Mouse (Mus musculus) liver, postnatal 0 days (tissue): ENCODE measurements around the gene Izumo1. TPM values are rescaled to one million over a fixed set of nuclear protein-coding genes. Genes with fewer than 3 reads are reported as not detected.

ENCODE experiments used
- ATAC-seq: fragments of 200-750 bp; cut with Nextera tagmentation; 2 replicates; pipeline ENCODE4 v1.8.0; 2017; ENCODE audit warnings: mild to moderate bottlenecking, moderate library complexity
- DNase-seq: peaks from one replicate; pipeline ENCODE4 v3.0.0-alpha.2; 2016
- H3K27ac ChIP-seq: fragments of 300-500 bp; sonication (generic); 2 replicates; pipeline ENCODE4 v1.5.1; 2014; ENCODE audit warnings: antibody characterized with exemption, moderate library complexity, mild to moderate bottlenecking, low read depth
- H3K27me3 ChIP-seq: fragments of 300-500 bp; sonication (generic); 2 replicates; pipeline ENCODE4 v1.6.1; 2014; ENCODE audit warnings: low read length, control low read depth, mixed read lengths; ENCODE audit not compliant: insufficient read depth
- H3K36me3 ChIP-seq: fragments of 300-500 bp; sonication (generic); replicated peaks from 2 replicates; pipeline ENCODE4 v1.6.1; 2014; ENCODE audit warnings: mild to moderate bottlenecking, control low read depth, low read length, moderate library complexity, mixed read lengths; ENCODE audit not compliant: insufficient read depth
- H3K4me1 ChIP-seq: fragments of 300-500 bp; sonication (generic); 2 replicates; pipeline ENCODE4 v1.6.1; 2014; ENCODE audit warnings: antibody characterized with exemption, mild to moderate bottlenecking, control low read depth; ENCODE audit not compliant: insufficient read depth
- H3K4me2 ChIP-seq: fragments of 300-500 bp; sonication (generic); 2 replicates; pipeline ENCODE4 v1.6.1; 2014; ENCODE audit warnings: low read depth, mild to moderate bottlenecking, low read length, moderate library complexity, mixed read lengths
- H3K4me3 ChIP-seq: fragments of 300-500 bp; sonication (generic); 2 replicates; pipeline ENCODE4 v1.5.1; 2014; ENCODE audit warnings: low read depth, low read length
- H3K9ac ChIP-seq: fragments of 300-500 bp; sonication (generic); replicated peaks from 2 replicates; pipeline ENCODE4 v1.6.1; 2014; ENCODE audit warnings: mild to moderate bottlenecking, moderate library complexity
- H3K9me3 ChIP-seq: fragments of 300-500 bp; sonication (generic); 2 replicates; pipeline ENCODE4 v1.6.1; 2016; ENCODE audit warnings: mild to moderate bottlenecking, control low read depth, low read length, mixed read lengths
- CTCF ChIP-seq: sonication (generic); IDR thresholded peaks from 2 replicates; pipeline ENCODE4 v1.5.1; 2016; ENCODE audit warnings: antibody characterized with exemption, low read depth
- EP300 ChIP-seq: IDR thresholded peaks from 2 replicates; pipeline ENCODE4 v1.6.1; 2016; ENCODE audit warnings: antibody characterized with exemption, low read depth, mild to moderate bottlenecking
- WGBS: fragments of 180-500 bp; shearing (Covaris S2); extraction: QIAGEN DNeasy Blood & Tissue Kit; methylation state at CpG from one replicate; pipeline ENCODE4 v1.1.7; 2014; ENCODE audit not compliant: insufficient replicate concordance; 5-methylcytosine and 5-hydroxymethylcytosine counted together
- polyA plus RNA-seq: library from polyadenylated mRNA; unstranded; fragments of >200 nt; fragmentation: Nextera tagmentation; extraction: Ambion mirVana; gene quantifications from 2 replicates; pipeline ENCODE4 v1.2.1, GENCODE M21; 2015

Izumo1 gene
- polyA plus RNA-seq, 1 experiment from 2014 or later: 0.09 TPM

DNA sequence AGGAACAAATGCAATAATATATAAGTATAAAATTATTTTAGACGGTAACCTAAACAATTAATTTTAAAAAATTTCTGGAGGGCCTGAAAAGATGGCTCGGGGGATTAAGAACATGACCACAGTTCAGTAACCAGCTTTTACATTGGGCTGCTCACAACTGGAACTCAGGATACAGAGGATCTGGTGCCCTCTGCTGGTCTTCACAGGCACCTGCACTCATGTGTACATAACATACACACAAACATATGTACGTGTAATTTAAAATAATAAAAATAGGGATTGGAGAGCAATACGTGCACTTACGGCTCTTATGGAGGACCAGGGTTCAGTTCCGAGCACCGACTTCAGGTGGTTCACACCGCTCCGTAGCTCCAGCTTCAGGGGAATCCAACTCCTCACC lies 47.3 kb downstream of the Izumo1 start:
- Histone ChIP-seq H3K9ac (no peak overlapping the region), H3K36me3 (no peaks in the 10 kb centered on the region), H3K9me3 (no peaks in the 10 kb centered on the region), H3K4me2 (no peak overlapping the region), H3K4me3 (no peak overlapping the region), H3K27ac (no peak overlapping the region), H3K27me3 (no peaks in the 10 kb centered on the region), H3K4me1 (0 out of 2 replicates have a peak, but pooled peaks cover 3% of the 10 kb centered on the region)
- TF ChIP-seq EP300: no peak
- TF ChIP-seq CTCF: peak; percentile 48
- ATAC-seq (no peak), DNase-seq (no peak)
- WGBS: 92% methylated on average over 9 of the region's 9 CpGs

DNA sequence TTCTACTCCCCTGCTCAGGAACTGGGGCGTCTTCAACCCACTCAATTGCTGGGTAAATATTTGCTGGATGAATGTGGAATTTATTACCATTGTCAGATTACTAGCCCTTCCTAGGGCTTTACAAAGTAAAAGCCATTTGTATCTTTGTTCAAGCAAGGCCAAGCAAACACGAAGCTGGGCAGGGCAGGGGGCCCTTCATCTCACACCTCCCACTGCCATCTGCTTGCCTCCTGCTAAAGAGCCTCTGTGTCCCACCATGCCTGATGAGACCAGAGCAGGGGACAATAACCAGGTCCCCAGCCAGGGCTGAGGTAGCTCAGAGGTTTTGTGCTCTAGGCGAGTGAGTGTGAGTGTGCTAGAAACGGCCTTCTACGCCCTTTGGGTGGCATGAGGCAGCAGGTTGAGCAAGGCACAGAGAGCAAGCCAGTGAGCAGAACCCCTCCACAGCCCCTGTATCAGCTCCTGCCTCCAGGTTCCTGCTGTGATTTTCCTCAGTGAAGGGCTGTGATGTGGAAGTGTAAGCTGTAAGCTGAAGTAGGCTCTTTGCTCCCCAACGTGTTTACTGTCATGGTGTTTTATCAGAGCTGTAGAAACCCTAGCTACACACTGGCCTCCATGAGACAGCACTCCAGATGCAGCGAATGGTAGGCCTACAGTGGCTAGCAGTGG lies 56.1 kb downstream of the Izumo1 start:
- Histone ChIP-seq H3K9me3 (no peaks in the 10 kb centered on the region), H3K9ac (no peak overlapping the region), H3K27ac (no peak overlapping the region), H3K4me3 (no peak overlapping the region), H3K27me3 (no peaks in the 10 kb centered on the region), H3K36me3 (no peaks in the 10 kb centered on the region), H3K4me2 (no peak overlapping the region), H3K4me1 (peaks cover 16% of the 10 kb centered on the region)
- WGBS: 65% methylated on average over 7 of the region's 7 CpGs
- no peak for ATAC-seq
- TF ChIP-seq CTCF: no peak
- no peak for TF ChIP-seq EP300
- DNase-seq: no peak

Other genes starting within 250 kb of the Izumo1 start
- gene Snrnp70, start 226.1 kb upstream of the Izumo1 start, polyA plus RNA-seq: 53.7 and 57.2 TPM in 2 replicates
- gene Kcna7, start 216.2 kb upstream of the Izumo1 start, polyA plus RNA-seq: 0.05 TPM in 1 of 2 replicates, not detected in the other
- 0.05 and 0.15 TPM in 2 replicates for gene Ntf5, start 208.1 kb upstream of the Izumo1 start, polyA plus RNA-seq
- not detected in 2 replicates for gene Lhb, start 201.0 kb upstream of the Izumo1 start, polyA plus RNA-seq
- gene Gys1, start 187.0 kb upstream of the Izumo1 start, polyA plus RNA-seq: 3.3 TPM in 2 replicates
- 30.1 and 36.5 TPM in 2 replicates for gene Ruvbl2, start 183.7 kb upstream of the Izumo1 start, polyA plus RNA-seq
- 5,147 and 5,518 TPM in 2 replicates for gene Ftl1, start 161.9 kb upstream of the Izumo1 start, polyA plus RNA-seq
- gene Bax, start 154.9 kb upstream of the Izumo1 start, polyA plus RNA-seq: 59.6 and 60.8 TPM in 2 replicates
- 0.22 and 0.30 TPM in 2 replicates for gene Tulp2, start 139.9 kb upstream of the Izumo1 start, polyA plus RNA-seq
- 0.15 and 0.33 TPM in 2 replicates for gene Gm45808, start 135.0 kb upstream of the Izumo1 start, polyA plus RNA-seq
- 8.4 and 9.5 TPM in 2 replicates for gene Dhdh, start 133.0 kb upstream of the Izumo1 start, polyA plus RNA-seq
- gene Nucb1, start 111.4 kb upstream of the Izumo1 start, polyA plus RNA-seq: 91.5 and 103 TPM in 2 replicates
- gene Ppp1r15a, start 95.5 kb upstream of the Izumo1 start, polyA plus RNA-seq: 104 and 113 TPM in 2 replicates
- gene Plekha4, start 95.5 kb upstream of the Izumo1 start, polyA plus RNA-seq: 0.51 and 0.91 TPM in 2 replicates
- 0.24 and 0.62 TPM in 2 replicates for gene Hsd17b14, start 66.9 kb upstream of the Izumo1 start, polyA plus RNA-seq
- gene Bcat2, start 51.7 kb upstream of the Izumo1 start, polyA plus RNA-seq: 32.3 and 38.9 TPM in 2 replicates
- 7.6 and 7.8 TPM in 2 replicates for gene Fgf21, start 6.3 kb upstream of the Izumo1 start, polyA plus RNA-seq
- gene Fut1, start 4.5 kb upstream of the Izumo1 start, polyA plus RNA-seq: 0.56 TPM in 1 of 2 replicates, not detected in the other
- 3.4 and 3.6 TPM in 2 replicates for gene Rasip1, start 5.7 kb downstream of the Izumo1 start, polyA plus RNA-seq
- 0.31 and 0.54 TPM in 2 replicates for gene Mamstr, start 18.2 kb downstream of the Izumo1 start, polyA plus RNA-seq
- gene Fut2, start 44.6 kb downstream of the Izumo1 start, polyA plus RNA-seq: not detected in 2 replicates
- gene Ntn5, start 62.2 kb downstream of the Izumo1 start, polyA plus RNA-seq: 0.07 TPM in 1 of 2 replicates, not detected in the other
- 0.04 TPM in 1 of 2 replicates, not detected in the other for gene Sec1, start 72.6 kb downstream of the Izumo1 start, polyA plus RNA-seq
- 0.14 and 0.15 TPM in 2 replicates for gene Car11, start 78.0 kb downstream of the Izumo1 start, polyA plus RNA-seq
- gene Dbp, start 83.3 kb downstream of the Izumo1 start, polyA plus RNA-seq: 3.6 and 5.2 TPM in 2 replicates
- 494 and 510 TPM in 2 replicates for gene Rpl18, start 93.6 kb downstream of the Izumo1 start, polyA plus RNA-seq
- gene Sphk2, start 96.2 kb downstream of the Izumo1 start, polyA plus RNA-seq: 15.5 and 17.3 TPM in 2 replicates
- gene Fam83e, start 99.4 kb downstream of the Izumo1 start, polyA plus RNA-seq: 0.13 TPM in 1 of 2 replicates, not detected in the other
- gene Spaca4, start 104.0 kb downstream of the Izumo1 start, polyA plus RNA-seq: not detected in 2 replicates
- gene Lmtk3, start 161.9 kb downstream of the Izumo1 start, polyA plus RNA-seq: not detected in 2 replicates
- 0.26 and 0.38 TPM in 2 replicates for gene Sult2b1, start 162.9 kb downstream of the Izumo1 start, polyA plus RNA-seq
- 21.4 and 24.2 TPM in 2 replicates for gene Cyth2, start 192.8 kb downstream of the Izumo1 start, polyA plus RNA-seq
- gene Kcnj14, start 203.0 kb downstream of the Izumo1 start, polyA plus RNA-seq: 0.11 and 0.32 TPM in 2 replicates
- gene Grwd1, start 209.1 kb downstream of the Izumo1 start, polyA plus RNA-seq: 18.3 and 19.3 TPM in 2 replicates